ENCODE assay signal across 8 mouse cellular contexts in genomic region chr4:132973814-132974398, GRCm38 (mm10). TPM values are rescaled to one million over a fixed set of nuclear protein-coding genes. Genes with fewer than 3 reads are reported as not detected.
DNase-seq lines count a peak whose midpoint lies in the region; ATAC-seq and TF ChIP-seq lines count a peak whose summit lies in the region.

Fgr (plus strand) TSS chr4:132974095.

- H3K9ac ChIP-seq in hindbrain, embryonic 16.5 days (ENCODE audit: low read depth, low read length): 0 out of 2 replicates have a peak within 1 kb of the TSS, but pooled peaks have one; percentile 3
- H3K9ac ChIP-seq in lung, embryonic 16.5 days (ENCODE audit: low read length): peak within 1 kb of the TSS; percentile 45

- TF ChIP-seq CTCF in bone marrow macrophage, adult 2 months (IDR thresholded peaks at IDR 0.05; ENCODE audit: low read depth, low read length): no peak

- peak; percentile 72 to 74 for DNase-seq in B cell, adult 2 months
- peak; percentile 27 to 52 for DNase-seq in spleen, postnatal 14 days (ENCODE audit: low spot score in 2 of 2)
- DNase-seq in ovary, adult 18-20 months (ENCODE audit: low spot score): no peak
- DNase-seq in cerebellum, adult 9-11 months: no peak
- DNase-seq in left cerebral cortex, adult 9 months (ENCODE audit: low spot score in 2 of 2): no peak

- H3K9me3 ChIP-seq in hindbrain, embryonic 16.5 days (ENCODE audit: control insufficient read depth, low read length): no peaks in the 10 kb centered on the region
- H3K9me3 ChIP-seq in lung, embryonic 16.5 days (ENCODE audit: control insufficient read depth, low read length): no peaks in the 10 kb centered on the region

- 7% methylated on average over 21 of the region's 21 CpGs for WGBS in hindbrain, embryonic 16.5 days
- WGBS in lung, embryonic 16.5 days: 21% methylated on average over 21 of the region's 21 CpGs

- peaks cover 10% of the 10 kb centered on the region; the same call in 1 of the 2 replicates for H3K27me3 ChIP-seq in hindbrain, embryonic 16.5 days (replicated peaks; ENCODE audit: control insufficient read depth, insufficient read depth, low read length)
- no peaks in the 10 kb centered on the region for H3K27me3 ChIP-seq in lung, embryonic 16.5 days (ENCODE audit: control insufficient read depth, insufficient read depth, low read depth, low read length)

- H3K36me3 ChIP-seq in hindbrain, embryonic 16.5 days (ENCODE audit: control insufficient read depth, insufficient read depth, low read length): no peaks in the 10 kb centered on the region
- H3K36me3 ChIP-seq in lung, embryonic 16.5 days (ENCODE audit: control insufficient read depth, insufficient read depth, low read length): no peaks in the 10 kb centered on the region

- no peak within 1 kb of the TSS for H3K27ac ChIP-seq in bone marrow macrophage, adult 2 months (ENCODE audit: insufficient read depth, low read depth, low read length)
- no peak within 1 kb of the TSS for H3K27ac ChIP-seq in hindbrain, embryonic 16.5 days (ENCODE audit: low read depth, low read length)
- peak within 1 kb of the TSS; percentile 25 for H3K27ac ChIP-seq in lung, embryonic 16.5 days (ENCODE audit: low read length)

- H3K4me2 ChIP-seq in hindbrain, embryonic 16.5 days (ENCODE audit: low read length): peak within 1 kb of the TSS; percentile 40
- H3K4me2 ChIP-seq in lung, embryonic 16.5 days (ENCODE audit: low read depth, low read length): peak within 1 kb of the TSS; percentile 51

- ATAC-seq in hindbrain, embryonic 16.5 days: no peak
- ATAC-seq in lung, embryonic 16.5 days (ENCODE audit: low read depth): no peak

- H3K4me3 ChIP-seq in bone marrow macrophage, adult 2 months (ENCODE audit: insufficient read depth, low read length): peak within 1 kb of the TSS; percentile 45
- H3K4me3 ChIP-seq in hindbrain, embryonic 16.5 days (ENCODE audit: low read length): no peak within 1 kb of the TSS
- H3K4me3 ChIP-seq in lung, embryonic 16.5 days (ENCODE audit: low read length): peak within 1 kb of the TSS; percentile 29

- no peak for TF ChIP-seq POLR2A in bone marrow macrophage, adult 2 months (IDR thresholded peaks at IDR 0.05; ENCODE audit: borderline replicate concordance, low read depth, low read length)

- peaks cover 52% of the 10 kb centered on the region for H3K4me1 ChIP-seq in bone marrow macrophage, adult 2 months (ENCODE audit: control insufficient read depth, insufficient read depth, low read length)
- peaks cover 18% of the 10 kb centered on the region for H3K4me1 ChIP-seq in hindbrain, embryonic 16.5 days (ENCODE audit: control insufficient read depth, insufficient read depth, low read depth, low read length)
- peaks cover 25% of the 10 kb centered on the region for H3K4me1 ChIP-seq in lung, embryonic 16.5 days (replicated peaks; ENCODE audit: control insufficient read depth, insufficient read depth, low read length)

RNA-seq across cellular contexts. Expression of gene Fgr, which starts in this region (rescaled TPM):
- polyA plus RNA-seq in bone marrow macrophage, adult 2 months (2012; ENCODE audit: insufficient read depth, insufficient read length, missing spikeins): 24.3 and 26.0 TPM in 2 replicates
- polyA plus RNA-seq in hindbrain, embryonic 16.5 days (2015; fragmentation: Nextera tagmentation; extraction: Ambion mirVana): 0.16 and 0.23 TPM in 2 replicates
- 0.79 and 1.2 TPM in 2 replicates for polyA plus RNA-seq in lung, embryonic 16.5 days (2015; fragmentation: Nextera tagmentation; extraction: Ambion mirVana)

Comparison
In these comparisons a context has a peak if more than half of its experiments do, and no peak if none do; other contexts are left out.
1. RNA of gene Fgr (polyA plus RNA-seq): 24.3 to 26.0 TPM in bone marrow macrophage, adult 2 months; 0.79 to 1.2 TPM in lung, embryonic 16.5 days and 0.16 to 0.23 TPM in hindbrain, embryonic 16.5 days; every median in the first group is over 10 times any median in the second.
2. DNase-seq: peak in B cell, adult 2 months (2 of 2) and spleen, postnatal 14 days (2 of 2); none in ovary, adult 18-20 months (single experiment), cerebellum, adult 9-11 months (single experiment) and left cerebral cortex, adult 9 months (0 of 2).